Mouse (Mus musculus) cerebellum, adult 2 months (tissue): ENCODE results near the gene Taf1c.

Source experiments
- CTCF ChIP-seq: fragments of 200-500 bp; IDR thresholded peaks from 2 replicates; pipeline ENCODE4 v1.5.1; 2011; ENCODE audit warnings: low read depth, mild to moderate bottlenecking, control low read depth, low read length, moderate library complexity, borderline replicate concordance; ENCODE audit not compliant: insufficient read depth
- POLR2A ChIP-seq: fragments of 200-500 bp; IDR thresholded peaks from 2 replicates; pipeline ENCODE4 v1.6.1; 2011; ENCODE audit warnings: low read length, control low read depth, borderline replicate concordance; ENCODE audit not compliant: insufficient read depth

- TF ChIP-seq CTCF, result no peak
- TF ChIP-seq POLR2A, result no peak
Observed at GRCm38 (mm10) chr8:119604398-119604803, 621 bp downstream of the Taf1c start.
